Mouse (Mus musculus): ENCODE measurements around the gene Bche. TPM values are rescaled to one million over a fixed set of nuclear protein-coding genes. Genes with fewer than 3 reads are reported as not detected.

Gene Bche
- 0.64 and 0.69 TPM in 2 replicates for polyA plus RNA-seq (2015; fragmentation: Nextera tagmentation; extraction: Ambion mirVana)

GRCm38 (mm10) chr3:73708410-73708714, at the start of gene Bche:
Gene Bche (minus strand): TSS chr3:73708415.
- Histone ChIP-seq H3K9me3 (no peaks in the 10 kb centered on the region), H3K4me3 (peak within 1 kb of the TSS; percentile 41), H3K27ac (replicated peaks) (no peak within 1 kb of the TSS), H3K4me2 (replicated peaks) (peak within 1 kb of the TSS; percentile 68), H3K36me3 (no peaks in the 10 kb centered on the region), H3K4me1 (peaks cover 7% of the 10 kb centered on the region), H3K27me3 (no peaks in the 10 kb centered on the region), H3K9ac (replicated peaks) (peak within 1 kb of the TSS; percentile 36)
- no peak for ATAC-seq (replicated peaks)
- 12% methylated on average over 10 of the region's 10 CpGs for WGBS

DNA sequence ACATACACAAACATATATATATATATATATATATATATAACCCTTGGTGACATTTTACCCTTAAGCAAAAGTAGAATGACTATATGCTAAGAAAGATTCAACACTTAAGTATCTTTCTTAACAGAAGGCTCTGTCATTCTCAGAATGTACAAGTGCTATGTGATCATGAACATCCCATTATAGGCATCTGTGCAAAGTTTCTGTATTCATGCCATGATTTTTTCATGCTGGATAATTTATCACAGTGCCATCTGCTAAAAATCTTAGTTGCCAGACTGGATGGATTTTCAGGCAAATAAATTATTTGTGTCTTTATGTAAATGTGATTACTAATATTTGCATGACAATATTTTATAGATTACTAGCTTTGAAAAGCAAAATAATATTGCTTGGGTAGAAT, 33.8 kb upstream of the Bche start:
- no peaks in the 10 kb centered on the region for H3K9me3 ChIP-seq
- 0 out of 2 replicates have a peak, but pooled peaks have one; percentile 32 for ATAC-seq (replicated peaks)
- no peaks in the 10 kb centered on the region for H3K4me1 ChIP-seq
- no peaks in the 10 kb centered on the region for H3K36me3 ChIP-seq
- H3K27me3 ChIP-seq = no peaks in the 10 kb centered on the region
- no peak overlapping the region for H3K4me2 ChIP-seq (replicated peaks)
- no peak overlapping the region for H3K27ac ChIP-seq (replicated peaks)
- no peak overlapping the region for H3K9ac ChIP-seq (replicated peaks)
- no peak overlapping the region for H3K4me3 ChIP-seq

DNA sequence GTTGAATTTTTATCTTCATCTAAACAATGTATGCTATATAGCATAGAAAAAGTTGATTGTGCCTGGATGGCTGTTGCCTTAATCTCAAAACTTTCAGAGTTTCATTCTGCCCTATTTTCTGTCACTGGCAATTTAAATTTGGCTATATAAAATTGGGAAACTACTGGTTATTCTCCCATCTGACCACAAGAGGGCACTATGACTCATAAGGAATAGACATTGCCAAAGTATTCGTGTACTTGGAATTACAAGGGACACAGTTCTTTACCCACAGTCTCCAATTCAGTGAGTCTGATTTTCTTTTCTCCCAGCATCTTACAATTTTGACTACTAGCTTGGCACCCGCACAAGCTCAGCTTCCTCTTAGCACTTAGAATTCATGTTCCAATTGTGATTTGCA, 23.5 kb upstream of the Bche start:
- WGBS = 38% methylated on average over 2 of the region's 2 CpGs
- Histone ChIP-seq H3K36me3 (no peaks in the 10 kb centered on the region), H3K4me1 (no peaks in the 10 kb centered on the region), H3K4me2 (replicated peaks) (no peak overlapping the region), H3K4me3 (no peak overlapping the region), H3K27me3 (no peaks in the 10 kb centered on the region), H3K9me3 (no peaks in the 10 kb centered on the region), H3K27ac (replicated peaks) (no peak overlapping the region), H3K9ac (replicated peaks) (no peak overlapping the region)
- ATAC-seq (replicated peaks) = no peak

- no peak for ATAC-seq (replicated peaks)
These were observed 21.3 kb upstream of the Bche start for GRCm38 (mm10) chr3:73729511-73729910.

DNA sequence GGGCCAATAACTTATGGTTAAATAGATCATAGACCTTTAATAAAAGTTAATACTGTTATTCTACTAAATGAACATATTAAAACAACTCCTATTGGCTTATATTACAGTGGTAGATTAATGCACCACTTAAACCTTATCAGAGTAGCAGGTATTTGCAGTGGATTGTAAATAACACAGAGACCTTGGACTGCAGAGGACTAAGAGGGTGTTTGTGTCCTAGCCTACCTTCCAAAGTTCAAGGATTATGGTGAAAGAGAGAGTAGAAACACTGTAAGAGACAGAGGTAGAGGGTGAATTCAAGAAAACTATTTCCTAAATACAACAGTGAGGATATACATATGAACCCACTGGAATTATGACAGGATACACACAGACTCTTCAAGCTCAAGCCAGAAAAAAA, 17.5 kb upstream of the Bche start:
- Histone ChIP-seq H3K27ac (replicated peaks) (no peak overlapping the region), H3K9me3 (no peaks in the 10 kb centered on the region), H3K4me2 (replicated peaks) (no peak overlapping the region), H3K4me1 (no peaks in the 10 kb centered on the region), H3K4me3 (no peak overlapping the region), H3K36me3 (no peaks in the 10 kb centered on the region), H3K27me3 (no peaks in the 10 kb centered on the region), H3K9ac (replicated peaks) (no peak overlapping the region)
- ATAC-seq (replicated peaks) = no peak

More at GRCm38 (mm10) chr3:73729511-73729910, 21.3 kb upstream of the Bche start:
- Histone ChIP-seq H3K36me3 (no peaks in the 10 kb centered on the region), H3K9me3 (no peaks in the 10 kb centered on the region), H3K4me2 (replicated peaks) (no peak overlapping the region), H3K9ac (replicated peaks) (no peak overlapping the region), H3K4me3 (no peak overlapping the region), H3K27ac (replicated peaks) (no peak overlapping the region), H3K4me1 (no peaks in the 10 kb centered on the region), H3K27me3 (no peaks in the 10 kb centered on the region)
- WGBS = 76% methylated on average over 5 of the region's 5 CpGs

GRCm38 (mm10) chr3:73724869-73725268, 16.7 kb upstream of the Bche start:
- Histone ChIP-seq H3K27ac (replicated peaks) (no peak overlapping the region), H3K4me1 (no peaks in the 10 kb centered on the region), H3K36me3 (no peaks in the 10 kb centered on the region), H3K9ac (replicated peaks) (no peak overlapping the region), H3K4me2 (replicated peaks) (no peak overlapping the region), H3K9me3 (no peaks in the 10 kb centered on the region), H3K4me3 (no peak overlapping the region), H3K27me3 (no peaks in the 10 kb centered on the region)
- WGBS = 85% methylated on average over 1 of the region's 1 CpGs
- no peak for ATAC-seq (replicated peaks)

DNA sequence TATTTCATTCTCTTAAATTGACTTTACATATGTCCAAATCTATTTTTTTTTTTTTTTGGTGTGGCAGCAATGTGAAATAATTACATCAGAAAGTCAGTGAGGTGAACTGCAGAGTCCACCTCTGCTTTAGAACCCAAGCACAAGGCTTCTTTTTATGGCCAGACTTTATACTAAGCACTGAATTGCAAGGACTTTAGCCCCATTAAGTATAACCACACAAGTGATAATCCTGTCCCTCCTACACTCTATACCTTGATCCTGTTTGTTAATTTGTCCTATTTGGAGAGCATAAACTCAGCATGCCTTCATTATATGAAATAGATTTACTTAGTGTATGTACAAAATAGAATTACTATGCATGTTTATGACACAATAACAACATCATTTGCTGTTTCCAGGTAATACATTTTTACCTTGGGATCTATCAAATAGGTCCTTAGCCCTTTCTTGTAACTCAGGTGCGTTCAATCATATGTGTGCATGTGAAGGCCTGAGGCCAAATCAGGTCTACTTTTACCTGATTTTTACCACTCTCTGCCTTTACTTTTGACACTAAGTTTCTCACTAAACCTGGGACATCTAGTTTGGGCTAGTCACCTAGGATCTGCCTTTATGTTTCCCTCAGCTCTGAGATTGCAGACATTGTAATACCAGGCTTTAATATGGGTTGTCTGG, 9.5 kb upstream of the Bche start:
- H3K9me3 ChIP-seq = no peaks in the 10 kb centered on the region
- H3K27me3 ChIP-seq = no peaks in the 10 kb centered on the region
- no peaks in the 10 kb centered on the region for H3K36me3 ChIP-seq
- H3K4me1 ChIP-seq = no peaks in the 10 kb centered on the region
- ATAC-seq (replicated peaks) = no peak
- no peak overlapping the region for H3K9ac ChIP-seq (replicated peaks)
- H3K4me3 ChIP-seq = no peak overlapping the region
- H3K4me2 ChIP-seq (replicated peaks) = no peak overlapping the region
- 93% methylated on average over 1 of the region's 1 CpGs for WGBS
- H3K27ac ChIP-seq (replicated peaks) = no peak overlapping the region

- no peak for ATAC-seq (replicated peaks)
- Histone ChIP-seq H3K4me1 (peaks cover 7% of the 10 kb centered on the region), H3K4me2 (replicated peaks) (no peak overlapping the region), H3K9ac (replicated peaks) (no peak overlapping the region), H3K9me3 (no peaks in the 10 kb centered on the region), H3K27ac (replicated peaks) (no peak overlapping the region), H3K27me3 (no peaks in the 10 kb centered on the region), H3K4me3 (no peak overlapping the region), H3K36me3 (no peaks in the 10 kb centered on the region)
- WGBS = 64% methylated on average over 8 of the region's 8 CpGs
These were observed 1.7 kb upstream of the Bche start for GRCm38 (mm10) chr3:73709871-73710270.

DNA sequence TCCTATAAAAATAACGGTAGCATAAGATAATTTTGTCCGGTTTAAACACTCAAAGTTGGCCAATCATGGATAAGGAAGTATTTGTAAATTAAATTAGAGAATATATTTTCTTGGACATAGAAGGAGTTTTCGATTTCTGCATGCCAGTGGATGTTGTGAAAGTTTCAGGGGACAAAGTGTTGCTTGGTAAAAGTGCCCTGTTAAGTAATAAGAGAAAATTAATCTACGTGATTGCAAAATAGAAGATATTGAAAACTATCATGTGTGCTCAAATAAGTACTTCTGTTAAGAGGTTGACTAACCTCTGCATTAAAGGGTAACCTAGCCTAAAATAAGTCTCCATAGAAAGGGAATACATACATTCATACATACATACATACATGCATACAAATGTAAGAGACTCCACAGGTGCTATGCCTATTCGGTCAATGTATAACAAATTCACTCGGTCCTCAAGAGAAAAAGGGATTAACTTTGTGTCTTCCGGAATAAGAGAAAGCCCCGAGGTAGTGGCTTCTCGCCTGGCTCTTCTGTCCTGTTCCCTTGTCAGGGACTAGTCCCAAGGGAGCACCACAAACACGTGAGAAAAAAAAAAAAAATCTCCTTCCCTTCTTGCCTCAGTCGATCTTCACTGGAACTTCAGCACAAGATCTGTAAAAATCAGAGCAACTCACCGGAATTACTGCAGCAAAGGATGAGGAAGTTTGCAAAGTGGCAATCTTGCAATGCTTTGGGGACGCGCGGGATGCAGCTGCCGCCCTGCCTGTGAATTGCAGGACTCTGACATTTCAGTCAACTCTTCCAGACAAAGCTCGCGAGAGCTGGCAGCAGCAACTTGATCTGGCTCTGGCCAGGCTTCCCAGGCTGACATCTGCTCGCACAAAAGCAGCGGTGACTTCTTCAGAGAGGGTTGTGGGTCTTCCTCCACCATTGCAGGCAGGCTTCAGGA, 480 bp downstream of the Bche start:
- Histone ChIP-seq H3K27ac (replicated peaks) (no peak overlapping the region), H3K4me1 (peaks cover 7% of the 10 kb centered on the region), H3K36me3 (no peaks in the 10 kb centered on the region), H3K9ac (replicated peaks) (peak overlapping the region; percentile 36), H3K4me3 (peak overlapping the region; percentile 41), H3K27me3 (no peaks in the 10 kb centered on the region), H3K9me3 (no peaks in the 10 kb centered on the region), H3K4me2 (replicated peaks) (peak overlapping the region; percentile 68)
- ATAC-seq (replicated peaks) = peak; percentile 80
- 18% methylated on average over 20 of the region's 20 CpGs for WGBS

DNA sequence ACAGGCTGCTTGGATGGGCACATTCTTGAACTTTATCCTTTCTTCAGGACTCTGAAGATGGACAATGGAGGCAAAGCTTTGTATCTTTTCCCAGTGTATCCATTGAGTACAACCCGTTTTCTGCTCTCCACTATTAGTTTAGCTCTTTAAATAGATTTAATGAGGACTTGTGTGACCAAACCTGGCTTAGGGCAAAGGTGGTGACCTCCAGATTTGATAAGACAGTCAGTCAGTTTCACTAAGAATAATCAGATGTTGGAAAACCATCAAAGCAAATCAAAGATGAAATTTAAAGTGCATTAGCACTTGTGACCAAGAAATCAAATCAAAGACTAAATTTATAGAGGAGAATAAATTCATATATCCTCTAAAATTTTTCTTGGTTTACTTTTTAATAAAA, 1.7 kb downstream of the Bche start:
- ATAC-seq (replicated peaks) = no peak
- Histone ChIP-seq H3K36me3 (no peaks in the 10 kb centered on the region), H3K27me3 (no peaks in the 10 kb centered on the region), H3K4me2 (replicated peaks) (no peak overlapping the region), H3K9me3 (no peaks in the 10 kb centered on the region), H3K27ac (replicated peaks) (no peak overlapping the region), H3K4me1 (peaks cover 7% of the 10 kb centered on the region), H3K9ac (replicated peaks) (no peak overlapping the region), H3K4me3 (no peak overlapping the region)
- WGBS = 31% methylated on average over 1 of the region's 1 CpGs

- H3K36me3 ChIP-seq = no peaks in the 10 kb centered on the region
- H3K27me3 ChIP-seq = no peaks in the 10 kb centered on the region
- no peaks in the 10 kb centered on the region for H3K9me3 ChIP-seq
- no peak overlapping the region for H3K9ac ChIP-seq (replicated peaks)
- H3K4me2 ChIP-seq (replicated peaks) = no peak overlapping the region
- 83% methylated on average over 1 of the region's 1 CpGs for WGBS
- no peak for ATAC-seq (replicated peaks)
- no peaks in the 10 kb centered on the region for H3K4me1 ChIP-seq
- H3K4me3 ChIP-seq = no peak overlapping the region
- no peak overlapping the region for H3K27ac ChIP-seq (replicated peaks)
These were observed 9.3 kb downstream of the Bche start for GRCm38 (mm10) chr3:73698889-73699288.

- Histone ChIP-seq H3K36me3 (no peaks in the 10 kb centered on the region), H3K4me3 (no peak overlapping the region), H3K27ac (replicated peaks) (no peak overlapping the region), H3K9me3 (no peaks in the 10 kb centered on the region), H3K4me2 (replicated peaks) (no peak overlapping the region), H3K9ac (replicated peaks) (no peak overlapping the region), H3K4me1 (no peaks in the 10 kb centered on the region), H3K27me3 (no peaks in the 10 kb centered on the region)
- WGBS = 56% methylated on average over 1 of the region's 1 CpGs
- no peak for ATAC-seq (replicated peaks)
These were observed 34.9 kb downstream of the Bche start for GRCm38 (mm10) chr3:73673333-73673732.

Measured in forebrain, embryonic 15.5 days (tissue).